Mouse (Mus musculus) kidney, embryonic 14.5 days (tissue): ENCODE data around the gene Olfr1418. TPM values are rescaled to one million over a fixed set of nuclear protein-coding genes. Genes with fewer than 3 reads are reported as not detected.

Experiments
- ATAC-seq: fragments of 200-750 bp; cut with Nextera tagmentation; 2 replicates; pipeline ENCODE4 v1.8.0; 2017; ENCODE audit warnings: moderate number of reproducible peaks, mild to moderate bottlenecking, moderate TSS enrichment, moderate library complexity; ENCODE audit not compliant: low FRiP score, low TSS enrichment
- H3K27ac ChIP-seq: fragments of 300-500 bp; sonication (generic); 2 replicates; pipeline ENCODE4 v1.5.1; 2014; ENCODE audit warnings: low read depth, mild to moderate bottlenecking, low read length, moderate library complexity, mixed read lengths
- H3K27me3 ChIP-seq: fragments of 300-500 bp; sonication (generic); 2 replicates; pipeline ENCODE4 v1.6.1; 2014; ENCODE audit warnings: mild to moderate bottlenecking, low read length; ENCODE audit not compliant: control insufficient read depth, insufficient read depth
- H3K36me3 ChIP-seq: fragments of 300-500 bp; sonication (generic); 2 replicates; pipeline ENCODE4 v1.6.1; 2014; ENCODE audit warnings: low read length, mixed read lengths; ENCODE audit not compliant: control insufficient read depth, insufficient read depth
- H3K4me1 ChIP-seq: fragments of 300-500 bp; sonication (generic); 2 replicates; pipeline ENCODE4 v1.6.1; 2014; ENCODE audit warnings: low read length, mixed read lengths; ENCODE audit not compliant: control insufficient read depth, insufficient read depth
- H3K4me2 ChIP-seq: fragments of 300-500 bp; sonication (generic); replicated peaks from 2 replicates; pipeline ENCODE4 v1.6.1; 2014; ENCODE audit warnings: low read depth, mild to moderate bottlenecking, low read length
- H3K4me3 ChIP-seq: fragments of 300-500 bp; sonication (generic); 2 replicates; pipeline ENCODE4 v1.5.1; 2014; ENCODE audit warnings: mild to moderate bottlenecking, low read length
- H3K9ac ChIP-seq: fragments of 300-500 bp; sonication (generic); 2 replicates; pipeline ENCODE4 v1.6.1; 2014; ENCODE audit warnings: low read depth, mild to moderate bottlenecking, low read length, moderate library complexity
- H3K9me3 ChIP-seq: fragments of 300-500 bp; sonication (generic); 2 replicates; pipeline ENCODE4 v1.6.1; 2016; ENCODE audit warnings: low read length; ENCODE audit not compliant: control insufficient read depth
- WGBS: fragments of 180-500 bp; shearing (Covaris S2); extraction: QIAGEN DNeasy Blood & Tissue Kit; methylation state at CpG from one replicate; pipeline ENCODE4 v1.1.7; 2014; 5-methylcytosine and 5-hydroxymethylcytosine counted together
- polyA plus RNA-seq: library from polyadenylated mRNA; unstranded; fragments of >200 nt; fragmentation: Nextera tagmentation; extraction: Ambion mirVana; gene quantifications from 2 replicates; pipeline ENCODE4 v1.2.1, GENCODE M21; 2014

Gene Olfr1418
- polyA plus RNA-seq, 1 experiment from 2014 or later = not detected

GRCm38 (mm10) chr19:11814742-11815333 lies 46.0 kb downstream of the Olfr1418 start:
- WGBS = 82% methylated on average over 6 of the region's 6 CpGs
- Histone ChIP-seq H3K4me2 (no peak overlapping the region), H3K4me1 (peaks cover 8% of the 10 kb centered on the region; the same call in 1 of the 2 replicates), H3K36me3 (no peaks in the 10 kb centered on the region), H3K9me3 (no peaks in the 10 kb centered on the region), H3K4me3 (no peak overlapping the region), H3K9ac (no peak overlapping the region), H3K27ac (no peak overlapping the region), H3K27me3 (no peaks in the 10 kb centered on the region)
- no peak for ATAC-seq

- ATAC-seq = no peak
- Histone ChIP-seq H3K36me3 (no peaks in the 10 kb centered on the region), H3K4me3 (no peak overlapping the region), H3K9ac (no peak overlapping the region), H3K9me3 (no peaks in the 10 kb centered on the region), H3K27me3 (no peaks in the 10 kb centered on the region), H3K4me1 (peaks cover 8% of the 10 kb centered on the region; the same call in 1 of the 2 replicates), H3K27ac (no peak overlapping the region), H3K4me2 (no peak overlapping the region)
- WGBS = 13% methylated on average over 8 of the region's 8 CpGs
Measured at GRCm38 (mm10) chr19:11813649-11814048, 47.2 kb downstream of the Olfr1418 start.

- H3K4me3 ChIP-seq = no peak overlapping the region
- H3K9ac ChIP-seq = no peak overlapping the region
- no peak overlapping the region for H3K27ac ChIP-seq
- 72% methylated on average over 4 of the region's 4 CpGs for WGBS
- no peaks in the 10 kb centered on the region for H3K27me3 ChIP-seq
- no peak overlapping the region for H3K4me2 ChIP-seq
- ATAC-seq = no peak
- no peaks in the 10 kb centered on the region for H3K36me3 ChIP-seq
- H3K4me1 ChIP-seq = peaks cover 8% of the 10 kb centered on the region; the same call in 1 of the 2 replicates
- H3K9me3 ChIP-seq = no peaks in the 10 kb centered on the region
Measured at GRCm38 (mm10) chr19:11813136-11813535, 47.7 kb downstream of the Olfr1418 start.

GRCm38 (mm10) chr19:11811688-11812365 lies 49.0 kb downstream of the Olfr1418 start:
- no peak overlapping the region for H3K4me3 ChIP-seq
- no peaks in the 10 kb centered on the region for H3K36me3 ChIP-seq
- WGBS = 32% methylated on average over 5 of the region's 5 CpGs
- H3K27me3 ChIP-seq = no peaks in the 10 kb centered on the region
- H3K27ac ChIP-seq = no peak overlapping the region
- no peak overlapping the region for H3K4me2 ChIP-seq
- peak; percentile 90 for ATAC-seq
- no peaks in the 10 kb centered on the region for H3K9me3 ChIP-seq
- H3K9ac ChIP-seq = no peak overlapping the region
- peaks cover 8% of the 10 kb centered on the region; the same call in 1 of the 2 replicates for H3K4me1 ChIP-seq

GRCm38 (mm10) chr19:11810856-11811255 lies 50.0 kb downstream of the Olfr1418 start:
- no peak for ATAC-seq
- Histone ChIP-seq H3K4me3 (no peak overlapping the region), H3K27me3 (no peaks in the 10 kb centered on the region), H3K9ac (no peak overlapping the region), H3K4me2 (no peak overlapping the region), H3K9me3 (no peaks in the 10 kb centered on the region), H3K27ac (no peak overlapping the region), H3K4me1 (peaks cover 8% of the 10 kb centered on the region; the same call in 1 of the 2 replicates), H3K36me3 (no peaks in the 10 kb centered on the region)
- WGBS = 71% methylated on average over 1 of the region's 1 CpGs

GRCm38 (mm10) chr19:11810003-11810758 lies 50.7 kb downstream of the Olfr1418 start:
- Histone ChIP-seq H3K4me3 (no peak overlapping the region), H3K4me2 (no peak overlapping the region), H3K9me3 (no peaks in the 10 kb centered on the region), H3K9ac (no peak overlapping the region), H3K27ac (no peak overlapping the region), H3K4me1 (peaks cover 8% of the 10 kb centered on the region; the same call in 1 of the 2 replicates), H3K36me3 (no peaks in the 10 kb centered on the region), H3K27me3 (no peaks in the 10 kb centered on the region)
- WGBS = 81% methylated on average over 5 of the region's 5 CpGs
- ATAC-seq = no peak

- 86% methylated on average over 2 of the region's 2 CpGs for WGBS
- Histone ChIP-seq H3K36me3 (no peaks in the 10 kb centered on the region), H3K9me3 (no peaks in the 10 kb centered on the region), H3K9ac (no peak overlapping the region), H3K4me2 (no peak overlapping the region), H3K4me3 (no peak overlapping the region), H3K4me1 (peaks cover 8% of the 10 kb centered on the region; the same call in 1 of the 2 replicates), H3K27ac (no peak overlapping the region), H3K27me3 (no peaks in the 10 kb centered on the region)
- no peak for ATAC-seq
Measured at GRCm38 (mm10) chr19:11808452-11808851, 52.4 kb downstream of the Olfr1418 start.

GRCm38 (mm10) chr19:11807822-11808221 lies 53.0 kb downstream of the Olfr1418 start:
- ATAC-seq = no peak
- H3K27ac ChIP-seq = no peak overlapping the region
- H3K4me1 ChIP-seq = peaks cover 3% of the 10 kb centered on the region; the same call in 1 of the 2 replicates
- no peaks in the 10 kb centered on the region for H3K27me3 ChIP-seq
- no peaks in the 10 kb centered on the region for H3K36me3 ChIP-seq
- no peak overlapping the region for H3K9ac ChIP-seq
- H3K4me3 ChIP-seq = no peak overlapping the region
- no peak overlapping the region for H3K4me2 ChIP-seq
- no peaks in the 10 kb centered on the region for H3K9me3 ChIP-seq
- WGBS = 84% methylated on average over 6 of the region's 6 CpGs

GRCm38 (mm10) chr19:11807251-11807650 lies 53.6 kb downstream of the Olfr1418 start:
- 62% methylated on average over 2 of the region's 2 CpGs for WGBS
- H3K4me3 ChIP-seq = no peak overlapping the region
- ATAC-seq = no peak
- peaks cover 3% of the 10 kb centered on the region; the same call in 1 of the 2 replicates for H3K4me1 ChIP-seq
- H3K9ac ChIP-seq = no peak overlapping the region
- H3K36me3 ChIP-seq = no peaks in the 10 kb centered on the region
- no peak overlapping the region for H3K4me2 ChIP-seq
- no peaks in the 10 kb centered on the region for H3K9me3 ChIP-seq
- no peaks in the 10 kb centered on the region for H3K27me3 ChIP-seq
- H3K27ac ChIP-seq = no peak overlapping the region
